Mouse (Mus musculus) c-Kit-positive CD71-positive TER-119-positive erythroid progenitor cells, embryonic 14.5 days (primary cell): Measurements from ENCODE around the gene Rpl14.

Source experiments
- DNase-seq: peaks from one replicate; pipeline ENCODE4 v3.0.0-alpha.2; 2013; ENCODE audit warnings: low spot score

The Rpl14 gene

GRCm38 (mm10) chr9:120603956-120604355 is 32.7 kb downstream of the Rpl14 start:
- no peak for DNase-seq

- DNase-seq = no peak
These were observed 39.8 kb downstream of the Rpl14 start for GRCm38 (mm10) chr9:120611055-120611454.

- no peak for DNase-seq
These were observed 42.8 kb downstream of the Rpl14 start for GRCm38 (mm10) chr9:120614059-120614458.

GRCm38 (mm10) chr9:120618101-120618500 is 46.9 kb downstream of the Rpl14 start:
- DNase-seq = no peak

- no peak for DNase-seq
These were observed 48.1 kb downstream of the Rpl14 start for GRCm38 (mm10) chr9:120619347-120619708.

GRCm38 (mm10) chr9:120619709-120620408 is 48.6 kb downstream of the Rpl14 start:
- DNase-seq = no peak

GRCm38 (mm10) chr9:120620409-120620745 is 49.1 kb downstream of the Rpl14 start:
- no peak for DNase-seq
